Mouse (Mus musculus): ENCODE data around the gene Itsn1.

The Itsn1 gene

DNA sequence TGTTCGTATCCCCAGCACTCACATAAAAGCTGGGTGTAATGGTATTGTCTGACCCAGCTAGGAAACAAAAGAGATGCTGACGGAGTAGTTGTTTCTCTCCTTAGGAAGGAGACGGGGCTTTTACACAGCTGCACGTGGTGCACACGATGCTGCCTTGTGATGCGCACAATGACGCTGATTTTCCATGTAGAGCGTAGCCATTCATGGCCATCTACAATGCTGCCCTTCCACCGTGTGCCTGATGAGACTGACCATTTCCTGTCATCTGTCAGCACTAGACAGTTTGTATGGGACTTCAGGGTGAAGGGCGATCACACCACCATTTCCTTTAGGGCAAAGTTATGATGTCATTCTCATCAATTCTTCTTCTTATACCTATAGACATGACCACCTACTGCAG lies 239.6 kb downstream of the Itsn1 start:
- Histone ChIP-seq H3K36me3 (ENCODE audit: insufficient read depth, low read length) (no peaks in the 10 kb centered on the region), H3K4me3 (replicated peaks; ENCODE audit: low read length) (no peak overlapping the region), H3K9me3 (ENCODE audit: low read length) (no peaks in the 10 kb centered on the region), H3K4me1 (replicated peaks; ENCODE audit: low read depth, low read length) (no peaks in the 10 kb centered on the region), H3K27me3 (ENCODE audit: insufficient read depth, low read length) (peaks cover 10% of the 10 kb centered on the region)
- TF ChIP-seq CTCF (conservative IDR thresholded peaks at IDR 0.05; ENCODE audit: low read length) (no peak), POU5F1 (IDR thresholded peaks at IDR 0.05; ENCODE audit: borderline replicate concordance, low read length) (no peak), NANOG (IDR thresholded peaks at IDR 0.05; ENCODE audit: borderline replicate concordance, low read length) (no peak)

DNA sequence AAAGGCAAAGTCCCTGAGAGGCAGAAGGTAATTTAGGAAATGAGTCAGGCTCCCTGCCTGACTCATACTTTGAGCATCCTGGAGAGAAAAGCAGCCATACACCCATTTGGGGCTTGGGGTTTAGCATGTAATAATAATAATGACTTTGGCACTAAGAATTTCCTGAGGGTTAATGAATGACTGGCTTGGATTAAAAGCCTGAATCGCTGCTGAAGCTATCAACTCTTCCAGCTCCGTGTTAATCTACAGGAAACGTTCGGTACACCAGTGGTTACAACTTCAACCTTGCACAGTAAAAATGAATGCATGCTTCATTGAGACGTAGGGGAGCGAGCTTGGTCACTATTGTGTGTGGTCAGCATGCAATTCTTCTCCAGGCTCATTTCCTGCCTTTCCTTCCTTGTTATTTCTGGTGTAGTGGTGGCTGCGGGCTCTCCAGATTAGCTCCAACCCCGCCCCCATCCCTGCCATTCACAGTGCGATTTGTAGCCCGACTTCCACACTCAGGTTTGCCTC lies 240.5 kb downstream of the Itsn1 start:
- no peak overlapping the region for H3K4me3 ChIP-seq (replicated peaks; ENCODE audit: low read length)
- no peak for TF ChIP-seq NANOG (IDR thresholded peaks at IDR 0.05; ENCODE audit: borderline replicate concordance, low read length)
- TF ChIP-seq CTCF (conservative IDR thresholded peaks at IDR 0.05; ENCODE audit: low read length), result no peak
- TF ChIP-seq POU5F1 (IDR thresholded peaks at IDR 0.05; ENCODE audit: borderline replicate concordance, low read length), result no peak
- peaks cover 10% of the 10 kb centered on the region for H3K27me3 ChIP-seq (ENCODE audit: insufficient read depth, low read length)
- no peaks in the 10 kb centered on the region for H3K4me1 ChIP-seq (replicated peaks; ENCODE audit: low read depth, low read length)
- H3K9me3 ChIP-seq (ENCODE audit: low read length), result no peaks in the 10 kb centered on the region
- no peaks in the 10 kb centered on the region for H3K36me3 ChIP-seq (ENCODE audit: insufficient read depth, low read length)

Data from E14TG2a.4 (cell line).